Comparison of ENCODE assay signal across 9 mouse cellular contexts in the genomic region with DNA sequence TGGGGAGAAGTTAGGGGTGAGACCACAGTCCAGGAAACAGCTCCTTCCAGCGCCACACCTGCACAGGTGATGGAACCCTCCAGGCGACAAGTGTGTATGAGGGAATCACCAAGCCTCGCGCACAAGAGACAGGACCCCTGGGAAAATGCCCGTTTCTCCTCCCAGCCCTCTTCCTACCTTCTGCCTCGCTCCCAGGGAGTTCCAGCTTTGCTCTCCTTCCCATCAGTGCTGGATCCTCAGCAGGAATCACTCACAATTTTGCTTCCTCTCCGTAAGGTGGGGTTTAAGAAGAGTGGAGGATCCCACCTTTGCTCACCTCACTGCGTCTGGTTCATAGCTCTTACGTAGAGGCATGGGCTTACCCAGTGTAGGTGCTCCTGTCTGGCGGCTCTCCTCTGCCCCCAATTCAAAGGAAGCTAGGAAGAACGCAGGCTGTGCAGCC. TPM values are rescaled to one million over a fixed set of nuclear protein-coding genes. Genes with fewer than 3 reads are reported as not detected.
A peak's percentile ranks its signal among the peaks of the same experiment; 100 is the strongest.
DNase-seq lines count a peak whose midpoint lies in the region; ATAC-seq lines count a peak whose summit lies in the region.
"Had no signal": no experiment of that assay in that cellular context is flagged by ENCODE, and none has a peak within 500 bp of the region (broad histone marks: within the 10 kb centered on the region; RNA-seq: fewer than 3 reads in every experiment).

No protein-coding gene starts in this region.

- no peaks in the 10 kb centered on the region for H3K36me3 ChIP-seq in embryonic facial prominence, embryonic 13.5 days
- H3K36me3 ChIP-seq in intestine, embryonic 15.5 days = no peaks in the 10 kb centered on the region
- no peaks in the 10 kb centered on the region for H3K36me3 ChIP-seq in neural tube, embryonic 13.5 days

- H3K27ac ChIP-seq in embryonic facial prominence, embryonic 13.5 days = no peak overlapping the region
- no peak overlapping the region for H3K27ac ChIP-seq in intestine, embryonic 15.5 days
- H3K27ac ChIP-seq in neural tube, embryonic 13.5 days (replicated peaks) = no peak overlapping the region
- H3K27ac ChIP-seq: liver, embryonic 14.5 days had no signal

- peaks cover 40% of the 10 kb centered on the region for H3K27me3 ChIP-seq in embryonic facial prominence, embryonic 13.5 days
- peaks cover 8% of the 10 kb centered on the region for H3K27me3 ChIP-seq in intestine, embryonic 15.5 days (replicated peaks)
- peaks cover 25% of the 10 kb centered on the region for H3K27me3 ChIP-seq in neural tube, embryonic 13.5 days

- peak overlapping the region; percentile 95 for H3K4me2 ChIP-seq in embryonic facial prominence, embryonic 13.5 days
- H3K4me2 ChIP-seq in intestine, embryonic 15.5 days (replicated peaks) = peak overlapping the region; percentile 95
- H3K4me2 ChIP-seq in neural tube, embryonic 13.5 days = peak overlapping the region; percentile 95

- 2% methylated on average over 11 of the region's 11 CpGs for WGBS in embryonic facial prominence, embryonic 13.5 days
- WGBS in intestine, embryonic 15.5 days = 6% methylated on average over 11 of the region's 11 CpGs
- 4% methylated on average over 11 of the region's 11 CpGs for WGBS in neural tube, embryonic 13.5 days

- H3K9me3 ChIP-seq in embryonic facial prominence, embryonic 13.5 days = no peaks in the 10 kb centered on the region
- no peaks in the 10 kb centered on the region for H3K9me3 ChIP-seq in intestine, embryonic 15.5 days
- H3K9me3 ChIP-seq in neural tube, embryonic 13.5 days = no peaks in the 10 kb centered on the region

- H3K9ac ChIP-seq in embryonic facial prominence, embryonic 13.5 days = peak overlapping the region; percentile 75
- H3K9ac ChIP-seq in intestine, embryonic 15.5 days = 0 out of 2 replicates have a peak overlapping the region, but pooled peaks have one; percentile 56
- peak overlapping the region; percentile 75 for H3K9ac ChIP-seq in neural tube, embryonic 13.5 days
- H3K9ac ChIP-seq: liver, embryonic 14.5 days had no signal

- peak overlapping the region; percentile 69 for H3K4me3 ChIP-seq in embryonic facial prominence, embryonic 13.5 days
- H3K4me3 ChIP-seq in intestine, embryonic 15.5 days (replicated peaks) = peak overlapping the region; percentile 62
- H3K4me3 ChIP-seq in neural tube, embryonic 13.5 days = peak overlapping the region; percentile 70

- ATAC-seq in embryonic facial prominence, embryonic 13.5 days (ENCODE audit: insufficient number of reproducible peaks, insufficient read depth, low FRiP score, low TSS enrichment, low read depth) = no peak
- ATAC-seq in intestine, embryonic 15.5 days = 0 out of 2 replicates have a peak, but pooled peaks have one; percentile 9
- ATAC-seq in neural tube, embryonic 13.5 days (ENCODE audit: low read depth) = peak; percentile 36; the same call in 1 of the 2 replicates

- peak; percentile 28 to 37 for DNase-seq in layer of hippocampus, postnatal 10 days (ENCODE audit: low spot score in 2 of 2)
- no peak for DNase-seq in layer of hippocampus, adult 9-10 months (ENCODE audit: low spot score)
- DNase-seq in urinary bladder, adult 2 months (ENCODE audit: low spot score) = no peak
- no peak for DNase-seq in spleen, adult 18-20 months
- no peak for DNase-seq in cerebellum, adult 11-12 months

- peaks cover 24% of the 10 kb centered on the region for H3K4me1 ChIP-seq in embryonic facial prominence, embryonic 13.5 days
- H3K4me1 ChIP-seq in intestine, embryonic 15.5 days (replicated peaks) = peaks cover 13% of the 10 kb centered on the region
- H3K4me1 ChIP-seq in neural tube, embryonic 13.5 days (replicated peaks) = peaks cover 20% of the 10 kb centered on the region

RNA-seq across cellular contexts. Expression of a gene that starts 0.5 kb away (rescaled TPM):
- total RNA-seq in layer of hippocampus, postnatal 10 days (2021) = 100 to 1,000 TPM; 109 to 116 TPM
- polyA plus RNA-seq in embryonic facial prominence, embryonic 13.5 days (2015; fragmentation: Nextera tagmentation; extraction: Ambion mirVana) = 8.5 and 12.1 TPM in 2 replicates
- polyA plus RNA-seq in intestine, embryonic 15.5 days (2015; fragmentation: Nextera tagmentation; extraction: Ambion mirVana) = 7.1 and 10.9 TPM in 2 replicates
- polyA plus RNA-seq in neural tube, embryonic 13.5 days (2015; fragmentation: Nextera tagmentation; extraction: Ambion mirVana) = 5.1 TPM in 2 replicates
- 1.6 and 2.0 TPM in 2 replicates for polyA plus RNA-seq in urinary bladder, adult 2 months (2012; rRNA removed)

Comparison
In these comparisons a context has a peak if more than half of its experiments do, and no peak if none do; other contexts are left out.
1. DNase-seq: peak in layer of hippocampus, postnatal 10 days (2 of 2); none in layer of hippocampus, adult 9-10 months (single experiment), urinary bladder, adult 2 months (single experiment), spleen, adult 18-20 months (0 of 2) and cerebellum, adult 11-12 months (single experiment).
2. Peak in every context shown above with its lines, with median percentiles within 50 percentile points of each other: H3K4me2 ChIP-seq, H3K4me3 ChIP-seq and H3K9ac ChIP-seq.